14 mouse cellular contexts compared by ENCODE assay signal in genomic region chr7:49189364-49189763, GRCm38 (mm10).
"Had no signal": no experiment of that assay in that cellular context is flagged by ENCODE, and none has a peak within 500 bp of the region (broad histone marks: within the 10 kb centered on the region; RNA-seq: fewer than 3 reads in every experiment).

No protein-coding gene starts in this region.

- H3K4me1 ChIP-seq: liver, embryonic 15.5 days had no signal

- ATAC-seq: lung, postnatal 0 days; midbrain, embryonic 13.5 days had no signal

- DNase-seq: kidney, adult 18-20 months; kidney, postnatal 10 days; kidney, postnatal 4 days; lung, adult 2 months; lung, postnatal 36 days; retina, postnatal 1 day; right cerebral cortex, postnatal 25 days; thymus, postnatal 4 days had no signal

- H3K27ac ChIP-seq: limb, embryonic 10.5 days; liver, embryonic 15.5 days had no signal

- H3K4me3 ChIP-seq: layer of hippocampus, adult 2 months; limb, embryonic 10.5 days; liver, embryonic 15.5 days; midbrain, embryonic 13.5 days; myocyte had no signal
